Mouse (Mus musculus) stomach, postnatal 0 days (tissue): ENCODE data around the gene Gm10354.
"Not testable (repeated sequence)": the region's sequence is repeated elsewhere in the genome, so short reads cannot be mapped to it uniquely, and the experiment has no call there.

Source experiments
- CTCF ChIP-seq: IDR thresholded peaks from 2 replicates; pipeline ENCODE4 v1.5.1; 2016; ENCODE audit warnings: antibody characterized with exemption, low read depth, mild to moderate bottlenecking, moderate library complexity
- EP300 ChIP-seq: optimal IDR thresholded peaks from 2 replicates; pipeline ENCODE3; 2016; ENCODE audit warnings: antibody characterized with exemption

DNA sequence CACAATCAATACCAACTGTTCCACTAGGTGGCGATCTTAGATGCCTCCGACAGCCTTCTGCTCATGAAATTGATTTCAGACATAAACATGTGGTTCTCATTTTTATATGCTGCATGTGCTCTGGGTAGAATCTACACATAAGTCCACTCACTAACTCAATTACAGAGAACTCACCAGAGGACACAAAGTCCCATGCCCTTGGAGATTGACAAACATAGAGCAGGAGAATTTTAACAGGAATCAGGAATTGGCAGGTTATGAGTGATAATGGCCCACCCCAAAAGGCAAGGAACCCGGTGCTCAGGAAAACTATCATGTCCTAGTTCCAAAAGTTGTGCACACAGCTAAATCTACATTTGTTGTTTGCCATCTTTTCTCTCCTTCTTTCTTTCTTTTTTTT lies 28.2 kb upstream of the Gm10354 start:
- not testable (repeated sequence) for TF ChIP-seq CTCF, EP300
